Mouse (Mus musculus) forebrain, embryonic 11.5 days (tissue): ENCODE data around the gene St6galnac4. TPM values are rescaled to one million over a fixed set of nuclear protein-coding genes. Genes with fewer than 3 reads are reported as not detected.

Experiments used
- ATAC-seq: fragments of 200-750 bp; cut with Nextera tagmentation; replicated peaks from 2 replicates; pipeline ENCODE4 v1.8.0; 2017; ENCODE audit warnings: moderate TSS enrichment; ENCODE audit not compliant: low FRiP score
- DNase-seq: peaks from one replicate; pipeline ENCODE4 v3.0.0-alpha.2; 2017; ENCODE audit warnings: low spot score
- H3K27ac ChIP-seq: fragments of 300-500 bp; sonication (generic); 2 replicates; pipeline ENCODE4 v1.5.1; 2014; ENCODE audit warnings: low read depth, low read length
- H3K27me3 ChIP-seq: fragments of 300-500 bp; sonication (generic); 2 replicates; pipeline ENCODE4 v1.6.1; 2014; ENCODE audit warnings: mild to moderate bottlenecking, low read length, mixed read lengths; ENCODE audit not compliant: control insufficient read depth, insufficient read depth
- H3K36me3 ChIP-seq: fragments of 300-500 bp; sonication (generic); 2 replicates; pipeline ENCODE4 v1.6.1; 2014; ENCODE audit warnings: mild to moderate bottlenecking, low read length, moderate library complexity, mixed read lengths; ENCODE audit not compliant: control insufficient read depth, insufficient read depth
- H3K4me1 ChIP-seq: fragments of 300-500 bp; sonication (generic); replicated peaks from 2 replicates; pipeline ENCODE4 v1.6.1; 2014; ENCODE audit warnings: low read length, mixed read lengths; ENCODE audit not compliant: control insufficient read depth, insufficient read depth
- H3K4me2 ChIP-seq: fragments of 300-500 bp; sonication (generic); 2 replicates; pipeline ENCODE4 v1.6.1; 2014; ENCODE audit warnings: low read depth, mild to moderate bottlenecking, low read length, moderate library complexity, mixed read lengths; ENCODE audit not compliant: severe bottlenecking
- H3K4me3 ChIP-seq: fragments of 300-500 bp; sonication (generic); 2 replicates; pipeline ENCODE4 v1.5.1; 2014; ENCODE audit warnings: low read depth, low read length
- H3K9ac ChIP-seq: fragments of 300-500 bp; sonication (generic); 2 replicates; pipeline ENCODE4 v1.6.1; 2014; ENCODE audit warnings: low read length
- H3K9me3 ChIP-seq: fragments of 300-500 bp; sonication (generic); 2 replicates; pipeline ENCODE4 v1.6.1; 2016; ENCODE audit warnings: low read length, mixed read lengths; ENCODE audit not compliant: control insufficient read depth
- WGBS: fragments of 180-500 bp; shearing (Covaris S2); extraction: QIAGEN DNeasy Blood & Tissue Kit; methylation state at CpG from one replicate; pipeline ENCODE4 v1.1.7; 2014; 5-methylcytosine and 5-hydroxymethylcytosine counted together
- polyA plus RNA-seq: library from polyadenylated mRNA; unstranded; fragments of >200 nt; fragmentation: Nextera tagmentation; extraction: Ambion mirVana; gene quantifications from 2 replicates; pipeline ENCODE4 v1.2.1, GENCODE M21; 2014

The St6galnac4 gene
- polyA plus RNA-seq, 1 experiment from 2014 or later = 15.4 TPM

GRCm38 (mm10) chr2:32612274-32612673 is 25.4 kb downstream of the St6galnac4 start:
- Histone ChIP-seq H3K27me3 (peaks cover 2% of the 10 kb centered on the region; the same call in 1 of the 2 replicates), H3K27ac (no peak overlapping the region), H3K36me3 (no peaks in the 10 kb centered on the region), H3K4me2 (no peak overlapping the region), H3K4me1 (peaks cover 9% of the 10 kb centered on the region; the same call in 1 of the 2 replicates), H3K4me3 (no peak overlapping the region), H3K9ac (no peak overlapping the region), H3K9me3 (no peaks in the 10 kb centered on the region)
- WGBS = 67% methylated on average over 26 of the region's 26 CpGs
- no peak for ATAC-seq
- no peak for DNase-seq

GRCm38 (mm10) chr2:32617109-32617508 is 30.2 kb downstream of the St6galnac4 start:
- 91% methylated on average over 1 of the region's 1 CpGs for whole genome bisulfite sequencing
- Histone ChIP-seq H3K4me2 (no peak overlapping the region), H3K9ac (no peak overlapping the region), H3K4me1 (0 out of 2 replicates have a peak, but pooled peaks cover 5% of the 10 kb centered on the region), H3K4me3 (no peak overlapping the region), H3K27ac (no peak overlapping the region), H3K27me3 (no peaks in the 10 kb centered on the region), H3K36me3 (no peaks in the 10 kb centered on the region; the same call in 1 of the 2 replicates), H3K9me3 (no peaks in the 10 kb centered on the region)
- no peak for ATAC-seq
- DNase-seq = no peak

- H3K36me3 ChIP-seq = no peaks in the 10 kb centered on the region; the same call in 1 of the 2 replicates
- no peaks in the 10 kb centered on the region for H3K27me3 ChIP-seq
- no peak overlapping the region for H3K4me3 ChIP-seq
- 0 out of 2 replicates have a peak, but pooled peaks cover 5% of the 10 kb centered on the region for H3K4me1 ChIP-seq
- no peak overlapping the region for H3K4me2 ChIP-seq
- H3K9ac ChIP-seq = no peak overlapping the region
- no peak for DNase-seq
- WGBS = 94% methylated on average over 4 of the region's 4 CpGs
- no peaks in the 10 kb centered on the region for H3K9me3 ChIP-seq
- no peak overlapping the region for H3K27ac ChIP-seq
- ATAC-seq = no peak
Measured at GRCm38 (mm10) chr2:32617601-32618000, 30.7 kb downstream of the St6galnac4 start.

GRCm38 (mm10) chr2:32618051-32618450 is 31.2 kb downstream of the St6galnac4 start:
- Histone ChIP-seq H3K36me3 (no peaks in the 10 kb centered on the region; the same call in 1 of the 2 replicates), H3K4me2 (no peak overlapping the region), H3K27ac (no peak overlapping the region), H3K4me3 (no peak overlapping the region), H3K9ac (no peak overlapping the region), H3K9me3 (no peaks in the 10 kb centered on the region), H3K27me3 (no peaks in the 10 kb centered on the region), H3K4me1 (0 out of 2 replicates have a peak, but pooled peaks cover 5% of the 10 kb centered on the region)
- 79% methylated on average over 9 of the region's 9 CpGs for WGBS
- ATAC-seq = no peak
- DNase-seq = no peak

GRCm38 (mm10) chr2:32620682-32621516 is 34.0 kb downstream of the St6galnac4 start:
- H3K4me3 ChIP-seq = no peak overlapping the region
- H3K9ac ChIP-seq = no peak overlapping the region
- H3K4me1 ChIP-seq = peaks cover 10% of the 10 kb centered on the region; the same call in 1 of the 2 replicates
- no peak overlapping the region for H3K27ac ChIP-seq
- H3K4me2 ChIP-seq = no peak overlapping the region
- ATAC-seq = no peak
- H3K9me3 ChIP-seq = no peaks in the 10 kb centered on the region
- H3K36me3 ChIP-seq = no peaks in the 10 kb centered on the region; the same call in 1 of the 2 replicates
- DNase-seq = no peak
- 42% methylated on average over 4 of the region's 4 CpGs for WGBS
- H3K27me3 ChIP-seq = no peaks in the 10 kb centered on the region

GRCm38 (mm10) chr2:32621517-32621859 is 34.6 kb downstream of the St6galnac4 start, which contains the start of gene Ak1:
Gene Ak1, plus strand, starts transcription at chr2:32621758.
- no peak within 1 kb of the TSS for H3K4me2 ChIP-seq
- peaks cover 10% of the 10 kb centered on the region; the same call in 1 of the 2 replicates for H3K4me1 ChIP-seq
- no peak for DNase-seq
- ATAC-seq = no peak
- H3K27me3 ChIP-seq = no peaks in the 10 kb centered on the region
- no peak within 1 kb of the TSS for H3K27ac ChIP-seq
- no peaks in the 10 kb centered on the region; the same call in 1 of the 2 replicates for H3K36me3 ChIP-seq
- no peaks in the 10 kb centered on the region for H3K9me3 ChIP-seq
- H3K4me3 ChIP-seq = no peak within 1 kb of the TSS
- H3K9ac ChIP-seq = no peak within 1 kb of the TSS
- WGBS = 61% methylated on average over 7 of the region's 7 CpGs

- 86% methylated on average over 5 of the region's 5 CpGs for WGBS
- no peak overlapping the region for H3K4me2 ChIP-seq
Measured at GRCm38 (mm10) chr2:32624111-32624748, 37.3 kb downstream of the St6galnac4 start.

GRCm38 (mm10) chr2:32625212-32625872 is 38.4 kb downstream of the St6galnac4 start:
- 3% methylated on average over 13 of the region's 13 CpGs for WGBS
- peaks cover 21% of the 10 kb centered on the region for H3K4me1 ChIP-seq

More at GRCm38 (mm10) chr2:32624111-32624748, 37.3 kb downstream of the St6galnac4 start:
- DNase-seq = no peak
- no peak overlapping the region for H3K4me3 ChIP-seq
- no peaks in the 10 kb centered on the region for H3K27me3 ChIP-seq
- no peak overlapping the region for H3K27ac ChIP-seq
- ATAC-seq = no peak
- no peak overlapping the region for H3K9ac ChIP-seq
- H3K9me3 ChIP-seq = no peaks in the 10 kb centered on the region
- no peaks in the 10 kb centered on the region for H3K36me3 ChIP-seq
- H3K4me1 ChIP-seq = peaks cover 18% of the 10 kb centered on the region

More at GRCm38 (mm10) chr2:32625212-32625872, 38.4 kb downstream of the St6galnac4 start:
- Histone ChIP-seq H3K9me3 (no peaks in the 10 kb centered on the region), H3K4me3 (peak overlapping the region; percentile 14; the same call in 1 of the 2 replicates), H3K27ac (0 out of 2 replicates have a peak overlapping the region, but pooled peaks have one; percentile 21), H3K36me3 (no peaks in the 10 kb centered on the region), H3K4me2 (peak overlapping the region; percentile 47), H3K27me3 (no peaks in the 10 kb centered on the region), H3K9ac (peak overlapping the region; percentile 49)
- ATAC-seq (peak; percentile 59), DNase-seq (peak; percentile 82)
